Mouse (Mus musculus) limb, embryonic 11.5 days (tissue): ENCODE measurements around the gene Sntb2. TPM values are rescaled to one million over a fixed set of nuclear protein-coding genes. Genes with fewer than 3 reads are reported as not detected.

ENCODE experiments used
- ATAC-seq: fragments of 200-750 bp; cut with Nextera tagmentation; 2 replicates; pipeline ENCODE4 v1.8.0; 2017; ENCODE audit warnings: low read depth; ENCODE audit not compliant: insufficient number of reproducible peaks, low FRiP score, low TSS enrichment
- DNase-seq: peaks from one replicate; pipeline ENCODE4 v3.0.0-alpha.2; 2015; ENCODE audit warnings: low spot score
- H3K27ac ChIP-seq: fragments of 300-500 bp; sonication (generic); replicated peaks from 2 replicates; pipeline ENCODE4 v1.5.1; 2014; ENCODE audit warnings: low read depth, mild to moderate bottlenecking, low read length
- H3K27me3 ChIP-seq: fragments of 300-500 bp; sonication (generic); 2 replicates; pipeline ENCODE4 v1.6.1; 2014; ENCODE audit warnings: mild to moderate bottlenecking, low read length, mixed read lengths; ENCODE audit not compliant: control insufficient read depth, insufficient read depth
- H3K36me3 ChIP-seq: fragments of 300-500 bp; sonication (generic); 2 replicates; pipeline ENCODE4 v1.6.1; 2014; ENCODE audit warnings: mild to moderate bottlenecking, low read length, moderate library complexity, mixed read lengths; ENCODE audit not compliant: control insufficient read depth, insufficient read depth
- H3K4me1 ChIP-seq: fragments of 300-500 bp; sonication (generic); 2 replicates; pipeline ENCODE4 v1.6.1; 2014; ENCODE audit warnings: low read length, mixed read lengths; ENCODE audit not compliant: control insufficient read depth, insufficient read depth
- H3K4me2 ChIP-seq: fragments of 300-500 bp; sonication (generic); 2 replicates; pipeline ENCODE4 v1.6.1; 2014; ENCODE audit warnings: low read depth, mild to moderate bottlenecking, moderate library complexity; ENCODE audit not compliant: severe bottlenecking
- H3K4me3 ChIP-seq: fragments of 300-500 bp; sonication (generic); 2 replicates; pipeline ENCODE4 v1.5.1; 2014; ENCODE audit warnings: low read depth, low read length
- H3K9ac ChIP-seq: fragments of 300-500 bp; sonication (generic); 2 replicates; pipeline ENCODE4 v1.6.1; 2014; ENCODE audit warnings: mild to moderate bottlenecking, low read length
- H3K9me3 ChIP-seq: fragments of 300-500 bp; sonication (generic); 2 replicates; pipeline ENCODE4 v1.6.1; 2016; ENCODE audit warnings: low read length; ENCODE audit not compliant: control insufficient read depth
- WGBS: fragments of 180-500 bp; shearing (Covaris S2); extraction: QIAGEN DNeasy Blood & Tissue Kit; methylation state at CpG from one replicate; pipeline ENCODE4 v1.1.7; 2014; 5-methylcytosine and 5-hydroxymethylcytosine counted together
- polyA plus RNA-seq: library from polyadenylated mRNA; unstranded; fragments of >200 nt; fragmentation: Nextera tagmentation; extraction: Ambion mirVana; gene quantifications from 2 replicates; pipeline ENCODE4 v1.2.1, GENCODE M21; 2014

The Sntb2 gene
- polyA plus RNA-seq, 1 experiment from 2014 or later, result 10.7 TPM

DNA sequence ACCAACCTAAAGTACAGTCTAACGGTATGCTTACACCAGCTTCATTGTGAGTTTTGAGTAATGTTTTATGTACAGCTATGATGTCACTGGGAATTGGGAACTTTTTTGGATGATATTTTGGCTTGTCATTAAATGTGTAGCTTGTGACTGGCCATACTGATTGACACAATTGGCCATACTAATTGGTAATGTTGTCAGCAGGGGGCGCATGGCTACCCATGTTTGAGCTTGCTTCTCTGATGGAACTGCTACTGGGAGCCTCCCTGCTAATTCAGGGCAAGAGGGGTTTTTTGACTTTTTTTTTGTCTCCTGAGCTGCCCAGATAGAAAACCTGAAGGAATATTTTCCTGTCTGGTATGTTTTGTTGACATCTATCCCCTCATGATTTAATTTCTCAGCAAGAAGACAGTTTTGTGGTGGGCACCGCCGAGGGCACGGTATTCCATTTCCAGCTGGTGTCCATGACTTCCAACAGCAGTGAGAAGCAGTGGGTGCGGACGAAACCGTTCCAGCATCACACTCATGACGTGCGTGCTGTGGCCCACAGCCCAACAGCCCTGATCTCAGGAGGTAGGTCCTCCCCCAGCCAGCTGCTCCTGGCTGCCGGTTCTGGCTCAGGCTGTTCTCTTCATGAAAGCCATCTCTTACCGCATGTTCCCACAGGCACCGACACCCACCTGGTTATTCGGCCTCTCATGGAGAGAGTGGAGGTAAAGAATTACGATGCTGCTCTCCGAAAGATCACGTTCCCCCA is 29.6 kb upstream of the Sntb2 start:
- Histone ChIP-seq H3K4me1 (no peaks in the 10 kb centered on the region), H3K9me3 (no peaks in the 10 kb centered on the region), H3K36me3 (peaks cover 28% of the 10 kb centered on the region), H3K4me2 (no peak overlapping the region), H3K27me3 (no peaks in the 10 kb centered on the region), H3K9ac (no peak overlapping the region), H3K4me3 (no peak overlapping the region), H3K27ac (no peak overlapping the region)
- ATAC-seq (no peak), DNase-seq (peak; percentile 68)
- 94% methylated on average over 17 of the region's 17 CpGs for WGBS

DNA sequence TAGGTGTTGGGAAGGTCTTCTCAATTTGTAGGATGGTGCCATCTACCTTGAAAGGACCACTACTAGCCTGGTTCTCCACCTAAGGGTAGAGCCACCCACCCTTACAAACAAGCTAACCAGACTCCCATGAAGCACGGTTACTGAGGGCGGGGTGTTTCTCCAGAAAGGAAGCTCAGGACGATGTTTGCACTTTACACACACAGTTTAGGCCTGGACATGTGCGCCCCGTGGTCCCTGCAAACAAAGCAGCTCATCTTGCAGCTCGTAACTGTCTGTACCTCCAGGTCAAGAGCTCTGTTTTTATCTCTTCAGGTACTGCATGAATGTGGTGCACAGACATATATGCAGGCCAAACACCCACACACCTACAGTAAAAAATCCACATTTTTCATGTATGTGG is 28.9 kb upstream of the Sntb2 start:
- Histone ChIP-seq H3K4me2 (no peak overlapping the region), H3K27ac (no peak overlapping the region), H3K9me3 (no peaks in the 10 kb centered on the region), H3K27me3 (no peaks in the 10 kb centered on the region), H3K36me3 (peaks cover 30% of the 10 kb centered on the region), H3K4me3 (no peak overlapping the region), H3K9ac (no peak overlapping the region), H3K4me1 (no peaks in the 10 kb centered on the region)
- 95% methylated on average over 6 of the region's 6 CpGs for WGBS
- DNase-seq (no peak), ATAC-seq (no peak)

GRCm38 (mm10) chr8:106907450-106907849 is 28.1 kb upstream of the Sntb2 start:
- 91% methylated on average over 6 of the region's 6 CpGs for WGBS
- Histone ChIP-seq H3K4me1 (no peaks in the 10 kb centered on the region), H3K4me3 (no peak overlapping the region), H3K4me2 (no peak overlapping the region), H3K36me3 (peaks cover 32% of the 10 kb centered on the region), H3K9me3 (no peaks in the 10 kb centered on the region), H3K27ac (no peak overlapping the region), H3K9ac (no peak overlapping the region), H3K27me3 (no peaks in the 10 kb centered on the region)
- no peak for ATAC-seq
- DNase-seq, result no peak

GRCm38 (mm10) chr8:106908291-106908690 is 27.3 kb upstream of the Sntb2 start:
- Histone ChIP-seq H3K9ac (no peak overlapping the region), H3K36me3 (peaks cover 35% of the 10 kb centered on the region), H3K27ac (no peak overlapping the region), H3K27me3 (no peaks in the 10 kb centered on the region), H3K4me2 (no peak overlapping the region), H3K4me3 (no peak overlapping the region), H3K9me3 (no peaks in the 10 kb centered on the region), H3K4me1 (no peaks in the 10 kb centered on the region)
- no peak for ATAC-seq
- DNase-seq, result no peak
- 93% methylated on average over 7 of the region's 7 CpGs for WGBS

- no peaks in the 10 kb centered on the region for H3K4me1 ChIP-seq
- no peak overlapping the region for H3K4me2 ChIP-seq
- no peak overlapping the region for H3K27ac ChIP-seq
- no peaks in the 10 kb centered on the region for H3K9me3 ChIP-seq
- H3K36me3 ChIP-seq, result peaks cover 30% of the 10 kb centered on the region
- no peak for DNase-seq
- H3K27me3 ChIP-seq, result no peaks in the 10 kb centered on the region
- no peak overlapping the region for H3K9ac ChIP-seq
- no peak for ATAC-seq
- WGBS, result 96% methylated on average over 10 of the region's 10 CpGs
- no peak overlapping the region for H3K4me3 ChIP-seq
Measured at GRCm38 (mm10) chr8:106913631-106914030, 21.9 kb upstream of the Sntb2 start.

DNA sequence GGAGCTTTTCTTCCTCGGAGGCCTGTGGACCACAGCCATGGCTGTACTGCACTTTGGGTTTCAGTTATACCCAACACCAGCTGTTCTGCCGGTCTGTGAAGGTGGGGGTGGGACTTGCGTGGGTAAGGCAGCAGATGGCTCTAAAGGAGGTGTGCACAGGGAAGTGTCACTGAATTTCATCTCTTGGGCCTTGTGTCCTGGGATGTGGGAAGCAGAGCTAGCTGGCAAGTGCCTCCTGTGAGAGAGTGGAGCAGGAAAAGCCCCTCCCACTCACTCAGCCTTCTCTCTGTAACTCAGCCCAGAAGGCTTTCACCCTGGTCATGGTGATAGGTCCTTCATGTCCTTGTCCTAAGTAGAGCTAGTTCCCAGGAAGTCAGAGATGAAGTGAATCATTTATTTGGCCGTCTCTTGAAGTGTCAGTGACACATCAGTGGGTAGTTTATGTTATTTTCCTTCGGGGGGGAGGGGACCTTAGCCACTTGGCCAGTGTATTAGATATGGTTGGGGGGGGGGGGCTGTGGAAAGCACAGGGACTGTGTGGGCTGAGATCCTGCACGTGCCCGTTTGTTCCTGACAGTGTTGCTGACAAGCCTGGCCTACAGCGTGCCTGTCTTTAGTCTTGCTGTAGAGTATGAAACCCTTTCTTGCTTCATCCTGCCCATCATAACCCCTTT is 15.7 kb upstream of the Sntb2 start:
- H3K27me3 ChIP-seq, result no peaks in the 10 kb centered on the region
- H3K36me3 ChIP-seq, result peaks cover 35% of the 10 kb centered on the region
- H3K4me3 ChIP-seq, result no peak overlapping the region
- H3K4me1 ChIP-seq, result no peaks in the 10 kb centered on the region
- no peak overlapping the region for H3K27ac ChIP-seq
- ATAC-seq (no peak), DNase-seq (no peak)
- H3K9me3 ChIP-seq, result no peaks in the 10 kb centered on the region
- H3K9ac ChIP-seq, result no peak overlapping the region
- WGBS, result 93% methylated on average over 8 of the region's 8 CpGs
- no peak overlapping the region for H3K4me2 ChIP-seq

DNA sequence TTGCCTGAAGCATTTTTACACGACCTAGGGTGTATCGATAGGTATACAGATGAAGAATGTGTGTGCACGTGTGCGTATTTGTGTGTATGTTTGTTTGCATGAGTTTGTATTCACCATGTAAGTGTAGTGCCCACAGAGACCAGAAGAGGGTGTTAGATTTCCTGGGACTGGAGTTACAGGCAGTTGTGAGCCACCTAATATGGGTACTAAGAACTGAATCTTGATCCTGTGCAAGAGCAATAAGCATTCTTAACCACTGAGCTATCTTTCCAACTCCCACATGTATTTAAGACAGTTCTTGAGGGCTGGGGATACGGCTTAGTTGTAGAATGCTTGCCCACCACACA is 15.2 kb upstream of the Sntb2 start:
- ATAC-seq (no peak), DNase-seq (no peak)
- 93% methylated on average over 5 of the region's 5 CpGs for WGBS
- H3K9me3 ChIP-seq, result no peaks in the 10 kb centered on the region
- H3K4me3 ChIP-seq, result no peak overlapping the region
- H3K36me3 ChIP-seq, result peaks cover 35% of the 10 kb centered on the region
- no peak overlapping the region for H3K27ac ChIP-seq
- no peak overlapping the region for H3K4me2 ChIP-seq
- H3K9ac ChIP-seq, result no peak overlapping the region
- no peaks in the 10 kb centered on the region for H3K27me3 ChIP-seq
- no peaks in the 10 kb centered on the region for H3K4me1 ChIP-seq

GRCm38 (mm10) chr8:106924057-106924456 is 11.5 kb upstream of the Sntb2 start:
- ATAC-seq, result no peak
- DNase-seq, result no peak
- 86% methylated on average over 4 of the region's 4 CpGs for WGBS
- Histone ChIP-seq H3K4me1 (peaks cover under 1% of the 10 kb centered on the region), H3K4me2 (no peak overlapping the region), H3K4me3 (no peak overlapping the region), H3K27me3 (no peaks in the 10 kb centered on the region), H3K27ac (no peak overlapping the region), H3K9ac (no peak overlapping the region), H3K36me3 (peaks cover 18% of the 10 kb centered on the region), H3K9me3 (no peaks in the 10 kb centered on the region)
